Mouse (Mus musculus): Measurements from ENCODE around the gene Cdk6. TPM values are rescaled to one million over a fixed set of nuclear protein-coding genes. Genes with fewer than 3 reads are reported as not detected.
"Not testable (repeated sequence)": the region's sequence is repeated elsewhere in the genome, so short reads cannot be mapped to it uniquely, and the experiment has no call there.

Cdk6 gene
- polyA plus RNA-seq, 1 experiment from 2014 or later = 17.8 TPM

- not testable (repeated sequence) for H3K27me3 ChIP-seq (ENCODE audit: control insufficient read depth, insufficient read depth, low read length); H3K4me2 ChIP-seq (replicated peaks; ENCODE audit: low read depth, low read length); H3K27ac ChIP-seq (ENCODE audit: low read depth, low read length); H3K9ac ChIP-seq (ENCODE audit: low read depth, low read length); H3K4me3 ChIP-seq (ENCODE audit: low read depth, low read length); ATAC-seq (ENCODE audit: low FRiP score); H3K9me3 ChIP-seq (ENCODE audit: control insufficient read depth, low read length); H3K36me3 ChIP-seq (ENCODE audit: control insufficient read depth, insufficient read depth, low read length); H3K4me1 ChIP-seq (replicated peaks; ENCODE audit: control insufficient read depth, insufficient read depth, low read length); DNase-seq (ENCODE audit: low spot score)
- 82% methylated on average over 1 of the region's 1 CpGs for WGBS
These were observed 76.9 kb downstream of the Cdk6 start for GRCm38 (mm10) chr5:3418183-3418582.

GRCm38 (mm10) chr5:3420094-3420831 lies 79.0 kb downstream of the Cdk6 start:
- no peak overlapping the region for H3K27ac ChIP-seq (ENCODE audit: low read depth, low read length)
- H3K9me3 ChIP-seq (ENCODE audit: control insufficient read depth, low read length) = no peaks in the 10 kb centered on the region
- H3K4me3 ChIP-seq (ENCODE audit: low read depth, low read length) = no peak overlapping the region
- no peak overlapping the region for H3K9ac ChIP-seq (ENCODE audit: low read depth, low read length)
- no peak overlapping the region for H3K4me2 ChIP-seq (replicated peaks; ENCODE audit: low read depth, low read length)
- 87% methylated on average over 10 of the region's 10 CpGs for WGBS
- no peaks in the 10 kb centered on the region for H3K4me1 ChIP-seq (replicated peaks; ENCODE audit: control insufficient read depth, insufficient read depth, low read length)
- H3K36me3 ChIP-seq (ENCODE audit: control insufficient read depth, insufficient read depth, low read length) = no peaks in the 10 kb centered on the region
- no peak for ATAC-seq (ENCODE audit: low FRiP score)
- DNase-seq (ENCODE audit: low spot score) = no peak
- no peaks in the 10 kb centered on the region for H3K27me3 ChIP-seq (ENCODE audit: control insufficient read depth, insufficient read depth, low read length)

GRCm38 (mm10) chr5:3420832-3421228 lies 79.5 kb downstream of the Cdk6 start:
- no peak overlapping the region for H3K4me2 ChIP-seq (replicated peaks; ENCODE audit: low read depth, low read length)
- DNase-seq (ENCODE audit: low spot score) = no peak
- WGBS = 71% methylated on average over 3 of the region's 3 CpGs

GRCm38 (mm10) chr5:3433131-3433700 lies 91.9 kb downstream of the Cdk6 start:
- not testable (repeated sequence) for H3K4me2 ChIP-seq (replicated peaks; ENCODE audit: low read depth, low read length); H3K4me1 ChIP-seq (replicated peaks; ENCODE audit: control insufficient read depth, insufficient read depth, low read length); H3K4me3 ChIP-seq (ENCODE audit: low read depth, low read length); H3K9me3 ChIP-seq (ENCODE audit: control insufficient read depth, low read length); H3K9ac ChIP-seq (ENCODE audit: low read depth, low read length); H3K36me3 ChIP-seq (ENCODE audit: control insufficient read depth, insufficient read depth, low read length); H3K27ac ChIP-seq (ENCODE audit: low read depth, low read length); H3K27me3 ChIP-seq (ENCODE audit: control insufficient read depth, insufficient read depth, low read length); ATAC-seq (ENCODE audit: low FRiP score); DNase-seq (ENCODE audit: low spot score)
- WGBS = 78% methylated on average over 19 of the region's 20 CpGs

More at GRCm38 (mm10) chr5:3420832-3421228, 79.5 kb downstream of the Cdk6 start:
- Histone ChIP-seq H3K4me3 (ENCODE audit: low read depth, low read length) (no peak overlapping the region), H3K27ac (ENCODE audit: low read depth, low read length) (no peak overlapping the region), H3K9ac (ENCODE audit: low read depth, low read length) (no peak overlapping the region), H3K36me3 (ENCODE audit: control insufficient read depth, insufficient read depth, low read length) (no peaks in the 10 kb centered on the region), H3K9me3 (ENCODE audit: control insufficient read depth, low read length) (no peaks in the 10 kb centered on the region), H3K27me3 (ENCODE audit: control insufficient read depth, insufficient read depth, low read length) (no peaks in the 10 kb centered on the region), H3K4me1 (replicated peaks; ENCODE audit: control insufficient read depth, insufficient read depth, low read length) (no peaks in the 10 kb centered on the region)
- no peak for ATAC-seq (ENCODE audit: low FRiP score)

- H3K4me3 ChIP-seq (ENCODE audit: low read depth, low read length); H3K9me3 ChIP-seq (ENCODE audit: control insufficient read depth, low read length); H3K27me3 ChIP-seq (ENCODE audit: control insufficient read depth, insufficient read depth, low read length); ATAC-seq (ENCODE audit: low FRiP score); H3K9ac ChIP-seq (ENCODE audit: low read depth, low read length); H3K4me1 ChIP-seq (replicated peaks; ENCODE audit: control insufficient read depth, insufficient read depth, low read length); DNase-seq (ENCODE audit: low spot score); H3K4me2 ChIP-seq (replicated peaks; ENCODE audit: low read depth, low read length); H3K27ac ChIP-seq (ENCODE audit: low read depth, low read length); H3K36me3 ChIP-seq (ENCODE audit: control insufficient read depth, insufficient read depth, low read length): not testable (repeated sequence)
- WGBS = 92% methylated on average over 5 of the region's 5 CpGs
These were observed 92.8 kb downstream of the Cdk6 start for GRCm38 (mm10) chr5:3434105-3434504.

- not testable (repeated sequence) for H3K9ac ChIP-seq (ENCODE audit: low read depth, low read length); H3K27ac ChIP-seq (ENCODE audit: low read depth, low read length); H3K27me3 ChIP-seq (ENCODE audit: control insufficient read depth, insufficient read depth, low read length); H3K4me2 ChIP-seq (replicated peaks; ENCODE audit: low read depth, low read length); ATAC-seq (ENCODE audit: low FRiP score); H3K4me3 ChIP-seq (ENCODE audit: low read depth, low read length); H3K4me1 ChIP-seq (replicated peaks; ENCODE audit: control insufficient read depth, insufficient read depth, low read length); H3K9me3 ChIP-seq (ENCODE audit: control insufficient read depth, low read length); H3K36me3 ChIP-seq (ENCODE audit: control insufficient read depth, insufficient read depth, low read length); DNase-seq (ENCODE audit: low spot score)
- WGBS = 91% methylated on average over 9 of the region's 9 CpGs
These were observed 97.2 kb downstream of the Cdk6 start for GRCm38 (mm10) chr5:3438453-3439003.

GRCm38 (mm10) chr5:3439386-3439785 lies 98.1 kb downstream of the Cdk6 start:
- not testable (repeated sequence) for ATAC-seq (ENCODE audit: low FRiP score); H3K9ac ChIP-seq (ENCODE audit: low read depth, low read length); H3K4me3 ChIP-seq (ENCODE audit: low read depth, low read length); H3K36me3 ChIP-seq (ENCODE audit: control insufficient read depth, insufficient read depth, low read length); H3K4me2 ChIP-seq (replicated peaks; ENCODE audit: low read depth, low read length); H3K27ac ChIP-seq (ENCODE audit: low read depth, low read length); H3K9me3 ChIP-seq (ENCODE audit: control insufficient read depth, low read length); H3K27me3 ChIP-seq (ENCODE audit: control insufficient read depth, insufficient read depth, low read length); DNase-seq (ENCODE audit: low spot score); H3K4me1 ChIP-seq (replicated peaks; ENCODE audit: control insufficient read depth, insufficient read depth, low read length)
- WGBS = 90% methylated on average over 6 of the region's 6 CpGs

GRCm38 (mm10) chr5:3442524-3442923 lies 101.2 kb downstream of the Cdk6 start:
- not testable (repeated sequence) for H3K4me2 ChIP-seq (replicated peaks; ENCODE audit: low read depth, low read length); H3K27ac ChIP-seq (ENCODE audit: low read depth, low read length); H3K9me3 ChIP-seq (ENCODE audit: control insufficient read depth, low read length); DNase-seq (ENCODE audit: low spot score); H3K36me3 ChIP-seq (ENCODE audit: control insufficient read depth, insufficient read depth, low read length); H3K9ac ChIP-seq (ENCODE audit: low read depth, low read length); H3K4me1 ChIP-seq (replicated peaks; ENCODE audit: control insufficient read depth, insufficient read depth, low read length); ATAC-seq (ENCODE audit: low FRiP score); H3K4me3 ChIP-seq (ENCODE audit: low read depth, low read length); H3K27me3 ChIP-seq (ENCODE audit: control insufficient read depth, insufficient read depth, low read length)
- 91% methylated on average over 3 of the region's 3 CpGs for WGBS

GRCm38 (mm10) chr5:3451233-3451632 lies 109.9 kb downstream of the Cdk6 start:
- WGBS = 72% methylated on average over 9 of the region's 9 CpGs
- not testable (repeated sequence) for DNase-seq (ENCODE audit: low spot score); H3K4me2 ChIP-seq (replicated peaks; ENCODE audit: low read depth, low read length); ATAC-seq (ENCODE audit: low FRiP score); H3K4me3 ChIP-seq (ENCODE audit: low read depth, low read length); H3K4me1 ChIP-seq (replicated peaks; ENCODE audit: control insufficient read depth, insufficient read depth, low read length); H3K9me3 ChIP-seq (ENCODE audit: control insufficient read depth, low read length); H3K27ac ChIP-seq (ENCODE audit: low read depth, low read length); H3K27me3 ChIP-seq (ENCODE audit: control insufficient read depth, insufficient read depth, low read length); H3K9ac ChIP-seq (ENCODE audit: low read depth, low read length); H3K36me3 ChIP-seq (ENCODE audit: control insufficient read depth, insufficient read depth, low read length)
